Mouse (Mus musculus) retina, adult 2 months (tissue): Measurements from ENCODE around the gene Lipa.
A peak's percentile ranks its signal among the peaks of the same experiment; 100 is the strongest.

Experiments
- DNase-seq: peaks from one replicate; pipeline ENCODE4 v3.0.0-alpha.2; 2012; ENCODE audit warnings: low read depth, low spot score

Gene Lipa

GRCm38 (mm10) chr19:34526941-34527682, at the start of gene Lipa:
Gene Lipa (minus strand): TSS chr19:34527474.
- DNase-seq = peak; percentile 45

- DNase-seq = no peak
Measured at GRCm38 (mm10) chr19:34573650-34574049, 46.4 kb upstream of the Lipa start.

- no peak for DNase-seq
Measured at GRCm38 (mm10) chr19:34571080-34571479, 43.8 kb upstream of the Lipa start.

GRCm38 (mm10) chr19:34569896-34570476, 42.7 kb upstream of the Lipa start:
- no peak for DNase-seq

- DNase-seq = no peak
Measured at GRCm38 (mm10) chr19:34568988-34569895, 42.0 kb upstream of the Lipa start.

- DNase-seq = no peak
Measured at GRCm38 (mm10) chr19:34566178-34566784, 39.0 kb upstream of the Lipa start.

GRCm38 (mm10) chr19:34562556-34562955, 35.3 kb upstream of the Lipa start:
- no peak for DNase-seq

GRCm38 (mm10) chr19:34556621-34557020, 29.3 kb upstream of the Lipa start:
- no peak for DNase-seq

GRCm38 (mm10) chr19:34554061-34554460, 26.8 kb upstream of the Lipa start:
- no peak for DNase-seq

- no peak for DNase-seq
Measured at GRCm38 (mm10) chr19:34553522-34553921, 26.2 kb upstream of the Lipa start.

GRCm38 (mm10) chr19:34553021-34553420, 25.7 kb upstream of the Lipa start:
- no peak for DNase-seq

GRCm38 (mm10) chr19:34551981-34552380, 24.7 kb upstream of the Lipa start:
- no peak for DNase-seq

- peak; percentile 46 for DNase-seq
Measured at GRCm38 (mm10) chr19:34550534-34551223, 23.4 kb upstream of the Lipa start, which contains the start of gene Ifit2. Gene Ifit2 (plus strand): TSS chr19:34550694.

- no peak for DNase-seq
Measured at GRCm38 (mm10) chr19:34550205-34550533, 22.9 kb upstream of the Lipa start.

GRCm38 (mm10) chr19:34547976-34548375, 20.7 kb upstream of the Lipa start:
- no peak for DNase-seq

- no peak for DNase-seq
Measured at GRCm38 (mm10) chr19:34546211-34546610, 18.9 kb upstream of the Lipa start.

GRCm38 (mm10) chr19:34539422-34539821, 12.1 kb upstream of the Lipa start:
- no peak for DNase-seq

GRCm38 (mm10) chr19:34532061-34532751, 4.9 kb upstream of the Lipa start:
- no peak for DNase-seq

- DNase-seq = no peak
Measured at GRCm38 (mm10) chr19:34526321-34526923, 852 bp downstream of the Lipa start.

GRCm38 (mm10) chr19:34524646-34525045, 2.6 kb downstream of the Lipa start:
- DNase-seq = no peak
